Mouse (Mus musculus): Measurements from ENCODE around the gene Nutf2. TPM values are rescaled to one million over a fixed set of nuclear protein-coding genes. Genes with fewer than 3 reads are reported as not detected.
A peak's percentile ranks its signal among the peaks of the same experiment; 100 is the strongest.

Nutf2 gene
- polyA plus RNA-seq, 1 experiment from 2014 or later, result 132 TPM

- ATAC-seq (replicated peaks; ENCODE audit: extremely low read depth, insufficient read depth, low FRiP score), result no peak
- Histone ChIP-seq H3K27me3 (ENCODE audit: control insufficient read depth, insufficient read depth, low read length) (no peaks in the 10 kb centered on the region), H3K27ac (ENCODE audit: low read length) (peak overlapping the region; percentile 19; the same call in 1 of the 2 replicates), H3K4me1 (ENCODE audit: control insufficient read depth, insufficient read depth, low read length) (peaks cover 24% of the 10 kb centered on the region), H3K9ac (ENCODE audit: low read length) (no peak overlapping the region), H3K36me3 (ENCODE audit: control insufficient read depth, insufficient read depth) (peaks cover 7% of the 10 kb centered on the region), H3K9me3 (replicated peaks; ENCODE audit: control insufficient read depth, low read length) (no peaks in the 10 kb centered on the region), H3K4me3 (ENCODE audit: low read length) (peak overlapping the region; percentile 91), H3K4me2 (ENCODE audit: low read depth, low read length) (peak overlapping the region; percentile 79; the same call in 1 of the 2 replicates)
- whole genome bisulfite sequencing, result 78% methylated on average over 12 of the region's 12 CpGs
Measured at GRCm38 (mm10) chr8:105852146-105852729, 8.1 kb upstream of the Nutf2 start.

GRCm38 (mm10) chr8:105853178-105853577, 7.2 kb upstream of the Nutf2 start, which contains the start of gene Cenpt:
Gene Cenpt (minus strand): TSS chr8:105853278.
- 85% methylated on average over 3 of the region's 3 CpGs for WGBS
- no peak within 1 kb of the TSS for H3K4me2 ChIP-seq (ENCODE audit: low read depth, low read length)
- ATAC-seq (replicated peaks; ENCODE audit: extremely low read depth, insufficient read depth, low FRiP score), result no peak

GRCm38 (mm10) chr8:105854303-105854702, 6.1 kb upstream of the Nutf2 start:
- peak overlapping the region; percentile 57 for H3K4me2 ChIP-seq (ENCODE audit: low read depth, low read length)
- peak overlapping the region; percentile 74 for H3K4me3 ChIP-seq (ENCODE audit: low read length)
- ATAC-seq (replicated peaks; ENCODE audit: extremely low read depth, insufficient read depth, low FRiP score), result no peak; the same call in 1 of the 2 replicates
- H3K4me1 ChIP-seq (ENCODE audit: control insufficient read depth, insufficient read depth, low read length), result peaks cover 33% of the 10 kb centered on the region
- H3K9me3 ChIP-seq (replicated peaks; ENCODE audit: control insufficient read depth, low read length), result no peaks in the 10 kb centered on the region
- H3K27me3 ChIP-seq (ENCODE audit: control insufficient read depth, insufficient read depth, low read length), result no peaks in the 10 kb centered on the region
- H3K36me3 ChIP-seq (ENCODE audit: control insufficient read depth, insufficient read depth), result no peaks in the 10 kb centered on the region
- H3K27ac ChIP-seq (ENCODE audit: low read length), result peak overlapping the region; percentile 54
- peak overlapping the region; percentile 86 for H3K9ac ChIP-seq (ENCODE audit: low read length)
- 22% methylated on average over 8 of the region's 8 CpGs for WGBS

More at GRCm38 (mm10) chr8:105853178-105853577, 7.2 kb upstream of the Nutf2 start, which contains the start of gene Cenpt:
- no peaks in the 10 kb centered on the region for H3K9me3 ChIP-seq (replicated peaks; ENCODE audit: control insufficient read depth, low read length)
- peaks cover 7% of the 10 kb centered on the region for H3K36me3 ChIP-seq (ENCODE audit: control insufficient read depth, insufficient read depth)
- H3K4me1 ChIP-seq (ENCODE audit: control insufficient read depth, insufficient read depth, low read length), result peaks cover 32% of the 10 kb centered on the region
- H3K27me3 ChIP-seq (ENCODE audit: control insufficient read depth, insufficient read depth, low read length), result no peaks in the 10 kb centered on the region
- no peak within 1 kb of the TSS for H3K9ac ChIP-seq (ENCODE audit: low read length)
- H3K4me3 ChIP-seq (ENCODE audit: low read length), result no peak within 1 kb of the TSS
- peak within 1 kb of the TSS; percentile 19; the same call in 1 of the 2 replicates for H3K27ac ChIP-seq (ENCODE audit: low read length)

- H3K9ac ChIP-seq (ENCODE audit: low read length), result peak within 1 kb of the TSS; percentile 86
- peak within 1 kb of the TSS; percentile 86 for H3K27ac ChIP-seq (ENCODE audit: low read length)
- ATAC-seq (replicated peaks; ENCODE audit: extremely low read depth, insufficient read depth, low FRiP score), result peak; percentile 90
- H3K4me3 ChIP-seq (ENCODE audit: low read length), result peak within 1 kb of the TSS; percentile 74
- under 1% methylated on average over 43 of the region's 43 CpGs for WGBS
- H3K4me2 ChIP-seq (ENCODE audit: low read depth, low read length), result peak within 1 kb of the TSS; percentile 86
- no peaks in the 10 kb centered on the region for H3K9me3 ChIP-seq (replicated peaks; ENCODE audit: control insufficient read depth, low read length)
- no peaks in the 10 kb centered on the region for H3K27me3 ChIP-seq (ENCODE audit: control insufficient read depth, insufficient read depth, low read length)
- H3K4me1 ChIP-seq (ENCODE audit: control insufficient read depth, insufficient read depth, low read length), result peaks cover 37% of the 10 kb centered on the region
- H3K36me3 ChIP-seq (ENCODE audit: control insufficient read depth, insufficient read depth), result no peaks in the 10 kb centered on the region
Measured at GRCm38 (mm10) chr8:105854715-105855216, 5.6 kb upstream of the Nutf2 start, which contains the start of gene Thap11. Gene Thap11 (plus strand): TSS chr8:105855132.

GRCm38 (mm10) chr8:105855248-105856167, 4.9 kb upstream of the Nutf2 start:
- peak; percentile 26 for ATAC-seq (replicated peaks; ENCODE audit: extremely low read depth, insufficient read depth, low FRiP score)
- peak overlapping the region; percentile 86 for H3K4me2 ChIP-seq (ENCODE audit: low read depth, low read length)
- peak overlapping the region; percentile 86 for H3K27ac ChIP-seq (ENCODE audit: low read length)
- no peaks in the 10 kb centered on the region for H3K27me3 ChIP-seq (ENCODE audit: control insufficient read depth, insufficient read depth, low read length)
- H3K9ac ChIP-seq (ENCODE audit: low read length), result peak overlapping the region; percentile 86
- peaks cover 40% of the 10 kb centered on the region for H3K4me1 ChIP-seq (ENCODE audit: control insufficient read depth, insufficient read depth, low read length)
- 1% methylated on average over 71 of the region's 71 CpGs for WGBS
- no peaks in the 10 kb centered on the region for H3K36me3 ChIP-seq (ENCODE audit: control insufficient read depth, insufficient read depth)
- peak overlapping the region; percentile 74 for H3K4me3 ChIP-seq (ENCODE audit: low read length)
- H3K9me3 ChIP-seq (replicated peaks; ENCODE audit: control insufficient read depth, low read length), result no peaks in the 10 kb centered on the region

GRCm38 (mm10) chr8:105856168-105856835, 4.1 kb upstream of the Nutf2 start:
- Histone ChIP-seq H3K9me3 (replicated peaks; ENCODE audit: control insufficient read depth, low read length) (no peaks in the 10 kb centered on the region), H3K4me1 (ENCODE audit: control insufficient read depth, insufficient read depth, low read length) (peaks cover 36% of the 10 kb centered on the region), H3K27ac (ENCODE audit: low read length) (peak overlapping the region; percentile 86), H3K4me3 (ENCODE audit: low read length) (peak overlapping the region; percentile 74), H3K4me2 (ENCODE audit: low read depth, low read length) (peak overlapping the region; percentile 86), H3K36me3 (ENCODE audit: control insufficient read depth, insufficient read depth) (no peaks in the 10 kb centered on the region), H3K27me3 (ENCODE audit: control insufficient read depth, insufficient read depth, low read length) (no peaks in the 10 kb centered on the region), H3K9ac (ENCODE audit: low read length) (peak overlapping the region; percentile 86)
- ATAC-seq (replicated peaks; ENCODE audit: extremely low read depth, insufficient read depth, low FRiP score), result no peak
- 9% methylated on average over 15 of the region's 15 CpGs for WGBS

- Histone ChIP-seq H3K9ac (ENCODE audit: low read length) (no peak overlapping the region), H3K4me2 (ENCODE audit: low read depth, low read length) (no peak overlapping the region), H3K27ac (ENCODE audit: low read length) (no peak overlapping the region), H3K4me3 (ENCODE audit: low read length) (no peak overlapping the region), H3K9me3 (replicated peaks; ENCODE audit: control insufficient read depth, low read length) (no peaks in the 10 kb centered on the region), H3K4me1 (ENCODE audit: control insufficient read depth, insufficient read depth, low read length) (peaks cover 44% of the 10 kb centered on the region), H3K36me3 (ENCODE audit: control insufficient read depth, insufficient read depth) (no peaks in the 10 kb centered on the region), H3K27me3 (ENCODE audit: control insufficient read depth, insufficient read depth, low read length) (no peaks in the 10 kb centered on the region)
- WGBS, result 84% methylated on average over 5 of the region's 5 CpGs
- no peak for ATAC-seq (replicated peaks; ENCODE audit: extremely low read depth, insufficient read depth, low FRiP score)
Measured at GRCm38 (mm10) chr8:105858495-105858894, 1.9 kb upstream of the Nutf2 start.

- Histone ChIP-seq H3K36me3 (ENCODE audit: control insufficient read depth, insufficient read depth) (no peaks in the 10 kb centered on the region), H3K27ac (ENCODE audit: low read length) (peak overlapping the region; percentile 81), H3K9ac (ENCODE audit: low read length) (no peak overlapping the region), H3K4me1 (ENCODE audit: control insufficient read depth, insufficient read depth, low read length) (peaks cover 45% of the 10 kb centered on the region), H3K4me3 (ENCODE audit: low read length) (no peak overlapping the region), H3K9me3 (replicated peaks; ENCODE audit: control insufficient read depth, low read length) (no peaks in the 10 kb centered on the region), H3K4me2 (ENCODE audit: low read depth, low read length) (no peak overlapping the region), H3K27me3 (ENCODE audit: control insufficient read depth, insufficient read depth, low read length) (no peaks in the 10 kb centered on the region)
- 62% methylated on average over 5 of the region's 5 CpGs for WGBS
- ATAC-seq (replicated peaks; ENCODE audit: extremely low read depth, insufficient read depth, low FRiP score), result no peak
Measured at GRCm38 (mm10) chr8:105859314-105859713, 1.1 kb upstream of the Nutf2 start.
